Mouse (Mus musculus) C2C12 (cell line): ENCODE measurements around the gene Trappc4.

Experiments
- CEBPB ChIP-seq: IDR thresholded peaks from one replicate; pipeline ENCODE4 v1.6.1; 2011; ENCODE audit warnings: low read depth, mild to moderate bottlenecking, control low read depth, moderate library complexity
- CTCF ChIP-seq: IDR thresholded peaks from one replicate; pipeline ENCODE4 v1.5.1; 2011; ENCODE audit not compliant: control insufficient read depth, insufficient read depth, insufficient read length

GRCm38 (mm10) chr9:44378153-44378730, 29.2 kb downstream of the Trappc4 start:
- TF ChIP-seq CTCF = no peak
- no peak for TF ChIP-seq CEBPB
